Mouse (Mus musculus): Measurements from ENCODE around the gene Jup. TPM values are rescaled to one million over a fixed set of nuclear protein-coding genes. Genes with fewer than 3 reads are reported as not detected.

The Jup gene
- polyA plus RNA-seq, 1 experiment from 2014 or later = 44.1 TPM

- no peaks in the 10 kb centered on the region for H3K9me3 ChIP-seq
- H3K4me3 ChIP-seq (replicated peaks) = peak overlapping the region; percentile 70
- H3K27ac ChIP-seq = peak overlapping the region; percentile 80
- peak overlapping the region; percentile 77 for H3K9ac ChIP-seq (replicated peaks)
- H3K36me3 ChIP-seq = no peaks in the 10 kb centered on the region
- ATAC-seq (ENCODE audit: insufficient number of reproducible peaks, insufficient read depth, low FRiP score, low TSS enrichment, low read depth) = 0 out of 2 replicates have a peak, but pooled peaks have one; percentile 28
- peak overlapping the region; percentile 79 for H3K4me2 ChIP-seq
- H3K27me3 ChIP-seq = peaks cover 7% of the 10 kb centered on the region
- 4% methylated on average over 42 of the region's 42 CpGs for WGBS
- H3K4me1 ChIP-seq (replicated peaks) = peaks cover 25% of the 10 kb centered on the region
Observed at GRCm38 (mm10) chr11:100396886-100397599, 520 bp downstream of the Jup start.

- peak overlapping the region; percentile 70 for H3K4me3 ChIP-seq (replicated peaks)
- H3K36me3 ChIP-seq = no peaks in the 10 kb centered on the region
- peak overlapping the region; percentile 32; the same call in 1 of the 2 replicates for H3K9ac ChIP-seq (replicated peaks)
- H3K4me1 ChIP-seq (replicated peaks) = peaks cover 28% of the 10 kb centered on the region
- WGBS = 42% methylated on average over 17 of the region's 17 CpGs
- H3K27ac ChIP-seq = 0 out of 2 replicates have a peak overlapping the region, but pooled peaks have one; percentile 9
- peaks cover 7% of the 10 kb centered on the region for H3K27me3 ChIP-seq
- H3K4me2 ChIP-seq = peak overlapping the region; percentile 79
- H3K9me3 ChIP-seq = no peaks in the 10 kb centered on the region
- no peak for ATAC-seq (ENCODE audit: insufficient number of reproducible peaks, insufficient read depth, low FRiP score, low TSS enrichment, low read depth)
Observed at GRCm38 (mm10) chr11:100395861-100396631, 1.5 kb downstream of the Jup start.

- H3K4me1 ChIP-seq (replicated peaks) = peaks cover 28% of the 10 kb centered on the region
- H3K27me3 ChIP-seq = peaks cover 7% of the 10 kb centered on the region
- no peak for ATAC-seq (ENCODE audit: insufficient number of reproducible peaks, insufficient read depth, low FRiP score, low TSS enrichment, low read depth)
- WGBS = 30% methylated on average over 11 of the region's 11 CpGs
- H3K4me3 ChIP-seq (replicated peaks) = no peak overlapping the region
- H3K9me3 ChIP-seq = no peaks in the 10 kb centered on the region
- H3K9ac ChIP-seq (replicated peaks) = 0 out of 2 replicates have a peak overlapping the region, but pooled peaks have one; percentile 2
- no peaks in the 10 kb centered on the region for H3K36me3 ChIP-seq
- peak overlapping the region; percentile 79 for H3K4me2 ChIP-seq
- no peak overlapping the region for H3K27ac ChIP-seq
Observed at GRCm38 (mm10) chr11:100395200-100395599, 2.4 kb downstream of the Jup start.

- H3K4me1 ChIP-seq (replicated peaks) = peaks cover 28% of the 10 kb centered on the region
- H3K27me3 ChIP-seq = peaks cover 7% of the 10 kb centered on the region
- H3K9ac ChIP-seq (replicated peaks) = no peak overlapping the region
- H3K4me2 ChIP-seq = no peak overlapping the region
- no peak overlapping the region for H3K27ac ChIP-seq
- H3K9me3 ChIP-seq = no peaks in the 10 kb centered on the region
- H3K4me3 ChIP-seq (replicated peaks) = no peak overlapping the region
- WGBS = 66% methylated on average over 5 of the region's 5 CpGs
- ATAC-seq (ENCODE audit: insufficient number of reproducible peaks, insufficient read depth, low FRiP score, low TSS enrichment, low read depth) = no peak
- H3K36me3 ChIP-seq = no peaks in the 10 kb centered on the region
Observed at GRCm38 (mm10) chr11:100394353-100395074, 3.0 kb downstream of the Jup start.

GRCm38 (mm10) chr11:100393733-100394132, 3.8 kb downstream of the Jup start:
- H3K4me3 ChIP-seq (replicated peaks) = no peak overlapping the region
- WGBS = 72% methylated on average over 7 of the region's 7 CpGs
- H3K9me3 ChIP-seq = no peaks in the 10 kb centered on the region
- no peak for ATAC-seq (ENCODE audit: insufficient number of reproducible peaks, insufficient read depth, low FRiP score, low TSS enrichment, low read depth)
- no peaks in the 10 kb centered on the region for H3K36me3 ChIP-seq
- no peak overlapping the region for H3K4me2 ChIP-seq
- H3K27me3 ChIP-seq = peaks cover 7% of the 10 kb centered on the region
- peaks cover 29% of the 10 kb centered on the region for H3K4me1 ChIP-seq (replicated peaks)
- no peak overlapping the region for H3K9ac ChIP-seq (replicated peaks)
- H3K27ac ChIP-seq = no peak overlapping the region

GRCm38 (mm10) chr11:100392958-100393357, 4.6 kb downstream of the Jup start:
- Histone ChIP-seq H3K4me3 (replicated peaks) (no peak overlapping the region), H3K27me3 (peaks cover 7% of the 10 kb centered on the region), H3K36me3 (no peaks in the 10 kb centered on the region), H3K4me1 (replicated peaks) (peaks cover 36% of the 10 kb centered on the region), H3K9me3 (no peaks in the 10 kb centered on the region), H3K4me2 (no peak overlapping the region), H3K9ac (replicated peaks) (no peak overlapping the region), H3K27ac (no peak overlapping the region)
- WGBS = 73% methylated on average over 5 of the region's 5 CpGs
- no peak for ATAC-seq (ENCODE audit: insufficient number of reproducible peaks, insufficient read depth, low FRiP score, low TSS enrichment, low read depth)

- Histone ChIP-seq H3K36me3 (no peaks in the 10 kb centered on the region), H3K27ac (no peak overlapping the region), H3K9me3 (no peaks in the 10 kb centered on the region), H3K4me3 (replicated peaks) (no peak overlapping the region), H3K27me3 (peaks cover 7% of the 10 kb centered on the region), H3K4me2 (no peak overlapping the region), H3K9ac (replicated peaks) (no peak overlapping the region), H3K4me1 (replicated peaks) (peaks cover 42% of the 10 kb centered on the region)
- whole genome bisulfite sequencing = 91% methylated on average over 7 of the region's 7 CpGs
- ATAC-seq (ENCODE audit: insufficient number of reproducible peaks, insufficient read depth, low FRiP score, low TSS enrichment, low read depth) = no peak
Observed at GRCm38 (mm10) chr11:100391884-100392345, 5.6 kb downstream of the Jup start.

GRCm38 (mm10) chr11:100391081-100391883, 6.3 kb downstream of the Jup start:
- Histone ChIP-seq H3K9me3 (no peaks in the 10 kb centered on the region), H3K36me3 (0 out of 2 replicates have a peak, but pooled peaks cover 2% of the 10 kb centered on the region), H3K4me2 (no peak overlapping the region), H3K4me1 (replicated peaks) (peaks cover 43% of the 10 kb centered on the region), H3K9ac (replicated peaks) (no peak overlapping the region), H3K4me3 (replicated peaks) (no peak overlapping the region), H3K27me3 (peaks cover 5% of the 10 kb centered on the region), H3K27ac (no peak overlapping the region)
- 77% methylated on average over 9 of the region's 9 CpGs for WGBS
- no peak; the same call in 1 of the 2 replicates for ATAC-seq (ENCODE audit: insufficient number of reproducible peaks, insufficient read depth, low FRiP score, low TSS enrichment, low read depth)

- Histone ChIP-seq H3K27ac (0 out of 2 replicates have a peak overlapping the region, but pooled peaks have one; percentile 7), H3K36me3 (peaks cover 10% of the 10 kb centered on the region), H3K4me3 (replicated peaks) (no peak overlapping the region), H3K4me1 (replicated peaks) (peaks cover 30% of the 10 kb centered on the region), H3K4me2 (no peak overlapping the region), H3K9ac (replicated peaks) (no peak overlapping the region), H3K27me3 (peaks cover under 1% of the 10 kb centered on the region; the same call in 1 of the 2 replicates), H3K9me3 (no peaks in the 10 kb centered on the region)
- ATAC-seq (ENCODE audit: insufficient number of reproducible peaks, insufficient read depth, low FRiP score, low TSS enrichment, low read depth) = no peak
- 49% methylated on average over 8 of the region's 8 CpGs for WGBS
Observed at GRCm38 (mm10) chr11:100389931-100390445, 7.6 kb downstream of the Jup start.

GRCm38 (mm10) chr11:100388588-100388987, 9.0 kb downstream of the Jup start:
- Histone ChIP-seq H3K27ac (0 out of 2 replicates have a peak overlapping the region, but pooled peaks have one; percentile 69), H3K4me1 (replicated peaks) (peaks cover 29% of the 10 kb centered on the region), H3K4me2 (no peak overlapping the region)

More at GRCm38 (mm10) chr11:100388588-100388987, 9.0 kb downstream of the Jup start:
- 84% methylated on average over 6 of the region's 6 CpGs for WGBS
- Histone ChIP-seq H3K4me3 (replicated peaks) (no peak overlapping the region), H3K27me3 (no peaks in the 10 kb centered on the region), H3K9ac (replicated peaks) (no peak overlapping the region), H3K9me3 (no peaks in the 10 kb centered on the region), H3K36me3 (peaks cover 19% of the 10 kb centered on the region)
- ATAC-seq (ENCODE audit: insufficient number of reproducible peaks, insufficient read depth, low FRiP score, low TSS enrichment, low read depth) = no peak
